Mouse (Mus musculus): Measurements from ENCODE around the gene Cyb5d1. TPM values are rescaled to one million over a fixed set of nuclear protein-coding genes. Genes with fewer than 3 reads are reported as not detected.

Gene Cyb5d1
- polyA plus RNA-seq, 1 experiment from 2014 or later = 23.9 TPM

DNA sequence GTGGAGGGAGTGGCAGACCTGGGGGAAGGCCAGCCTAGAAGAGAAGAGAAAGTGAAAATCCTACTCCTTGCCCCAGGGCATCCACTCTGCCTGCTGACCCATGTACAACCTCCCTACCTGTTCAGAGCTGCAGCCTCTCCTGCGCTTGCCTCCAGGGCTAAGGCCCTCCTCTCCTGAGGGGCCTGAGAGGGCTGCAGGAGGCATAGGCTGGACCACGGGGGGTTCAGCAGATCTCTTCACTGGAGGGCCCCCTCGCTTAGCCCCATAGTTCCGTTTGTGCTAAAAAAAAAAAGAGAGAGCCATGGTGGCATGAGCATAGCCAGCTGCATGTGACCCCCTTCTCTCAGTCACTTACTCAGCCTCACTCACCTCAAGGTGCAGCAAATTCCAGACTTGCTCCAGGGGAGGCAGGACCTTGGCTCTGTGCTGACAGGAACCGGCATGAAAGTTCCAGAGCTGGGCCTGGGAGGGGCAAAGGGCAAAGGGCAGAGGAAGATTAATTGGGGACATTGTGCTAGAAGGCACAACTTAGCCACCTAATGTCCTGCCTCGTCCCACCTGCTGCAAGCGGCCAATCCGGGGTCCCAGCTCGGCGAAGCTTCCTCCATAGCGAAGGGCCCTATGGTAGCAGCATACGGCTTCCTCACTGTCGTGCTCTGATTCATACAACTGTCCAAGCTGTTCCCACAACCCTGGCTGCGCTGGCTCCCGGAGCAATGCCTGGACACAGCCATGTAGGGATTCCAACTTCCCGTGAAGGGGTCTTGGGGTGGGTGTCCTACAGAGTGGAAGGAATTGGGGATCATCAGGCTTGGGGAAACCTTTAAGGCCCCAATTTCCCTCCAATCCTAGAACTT is 11.7 kb upstream of the Cyb5d1 start:
- WGBS = 91% methylated on average over 16 of the region's 16 CpGs
- ATAC-seq (ENCODE audit: low FRiP score, low TSS enrichment) = no peak
- Histone ChIP-seq H3K4me2 (replicated peaks; ENCODE audit: low read depth, low read length) (no peak overlapping the region), H3K36me3 (ENCODE audit: control insufficient read depth, insufficient read depth, low read length) (peaks cover 58% of the 10 kb centered on the region), H3K4me3 (ENCODE audit: low read length) (no peak overlapping the region), H3K27me3 (ENCODE audit: control insufficient read depth, insufficient read depth, low read length) (no peaks in the 10 kb centered on the region), H3K9me3 (ENCODE audit: control insufficient read depth, low read length) (no peaks in the 10 kb centered on the region), H3K27ac (ENCODE audit: low read depth, low read length) (no peak overlapping the region), H3K4me1 (ENCODE audit: control insufficient read depth, insufficient read depth, low read length) (peaks cover 17% of the 10 kb centered on the region), H3K9ac (ENCODE audit: low read depth, low read length) (no peak overlapping the region)

DNA sequence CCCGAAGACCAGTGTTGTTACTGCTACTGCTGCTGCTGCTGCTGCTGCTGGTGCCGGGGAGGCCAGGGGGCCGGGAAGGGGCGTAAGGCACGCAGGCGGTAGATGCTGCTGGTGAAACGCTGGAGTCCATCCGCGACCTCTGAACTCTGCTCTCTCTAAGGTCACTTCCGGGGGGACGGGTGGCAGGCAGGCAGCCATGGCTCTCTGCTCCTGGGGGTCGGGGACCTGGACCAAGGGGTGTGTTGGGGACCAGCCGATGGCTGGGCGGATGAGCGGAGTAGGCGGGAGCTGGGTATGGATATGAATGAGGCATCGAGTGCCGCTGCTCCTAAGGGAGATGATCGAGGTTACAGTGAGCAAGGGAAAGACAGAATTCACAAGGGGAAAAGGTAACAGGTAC is 10.9 kb upstream of the Cyb5d1 start:
- H3K9me3 ChIP-seq (ENCODE audit: control insufficient read depth, low read length) = no peaks in the 10 kb centered on the region
- no peak overlapping the region for H3K27ac ChIP-seq (ENCODE audit: low read depth, low read length)
- H3K4me3 ChIP-seq (ENCODE audit: low read length) = no peak overlapping the region
- no peak overlapping the region for H3K9ac ChIP-seq (ENCODE audit: low read depth, low read length)
- no peaks in the 10 kb centered on the region for H3K27me3 ChIP-seq (ENCODE audit: control insufficient read depth, insufficient read depth, low read length)
- H3K4me2 ChIP-seq (replicated peaks; ENCODE audit: low read depth, low read length) = no peak overlapping the region
- H3K4me1 ChIP-seq (ENCODE audit: control insufficient read depth, insufficient read depth, low read length) = peaks cover 11% of the 10 kb centered on the region
- WGBS = 89% methylated on average over 19 of the region's 19 CpGs
- H3K36me3 ChIP-seq (ENCODE audit: control insufficient read depth, insufficient read depth, low read length) = peaks cover 66% of the 10 kb centered on the region
- no peak for ATAC-seq (ENCODE audit: low FRiP score, low TSS enrichment)

DNA sequence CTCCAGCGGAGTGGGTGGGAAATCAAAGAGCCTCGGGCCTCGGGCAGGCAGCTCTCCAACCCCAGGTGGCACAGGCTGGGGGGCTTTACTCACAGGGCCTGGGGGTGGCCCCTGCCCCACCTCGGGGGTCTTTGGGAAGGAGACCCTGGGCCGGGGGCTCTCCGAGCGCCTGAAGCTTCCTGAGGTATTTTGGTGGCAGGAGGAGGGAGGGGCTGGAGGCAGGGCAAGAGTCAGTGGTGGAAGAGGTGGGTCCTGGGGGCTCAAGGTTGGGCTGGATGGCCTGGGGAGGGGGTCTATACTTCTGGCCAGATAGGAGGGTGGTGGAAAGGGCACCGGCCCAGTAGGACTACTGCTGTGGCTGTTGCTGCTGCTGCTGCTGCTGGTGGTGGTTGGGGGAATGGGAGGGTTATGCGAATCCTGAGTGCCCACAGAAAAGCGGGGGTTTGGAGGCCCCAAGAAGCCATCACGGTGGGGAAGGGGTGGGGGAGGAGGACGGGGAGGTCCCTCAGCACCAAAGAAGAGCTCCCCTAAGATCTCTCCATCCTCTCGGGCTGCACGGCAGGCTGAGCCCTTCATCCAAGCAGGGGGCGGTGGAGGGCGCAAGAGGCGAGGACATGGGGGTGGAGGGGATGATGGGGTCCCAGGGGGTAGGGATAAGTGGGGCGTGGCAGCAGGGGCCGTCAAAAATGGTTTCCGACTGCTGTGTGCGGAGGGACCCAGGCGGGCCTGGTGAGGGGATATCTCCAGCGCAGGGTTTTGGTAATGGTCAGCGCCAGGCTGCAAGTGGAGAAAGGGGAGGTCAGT is 10.2 kb upstream of the Cyb5d1 start:
- Histone ChIP-seq H3K27me3 (ENCODE audit: control insufficient read depth, insufficient read depth, low read length) (no peaks in the 10 kb centered on the region), H3K4me2 (replicated peaks; ENCODE audit: low read depth, low read length) (no peak overlapping the region), H3K27ac (ENCODE audit: low read depth, low read length) (no peak overlapping the region), H3K9me3 (ENCODE audit: control insufficient read depth, low read length) (no peaks in the 10 kb centered on the region), H3K36me3 (ENCODE audit: control insufficient read depth, insufficient read depth, low read length) (peaks cover 72% of the 10 kb centered on the region), H3K9ac (ENCODE audit: low read depth, low read length) (no peak overlapping the region), H3K4me3 (ENCODE audit: low read length) (no peak overlapping the region), H3K4me1 (ENCODE audit: control insufficient read depth, insufficient read depth, low read length) (peaks cover 11% of the 10 kb centered on the region)
- 91% methylated on average over 24 of the region's 24 CpGs for WGBS
- ATAC-seq (ENCODE audit: low FRiP score, low TSS enrichment) = no peak

DNA sequence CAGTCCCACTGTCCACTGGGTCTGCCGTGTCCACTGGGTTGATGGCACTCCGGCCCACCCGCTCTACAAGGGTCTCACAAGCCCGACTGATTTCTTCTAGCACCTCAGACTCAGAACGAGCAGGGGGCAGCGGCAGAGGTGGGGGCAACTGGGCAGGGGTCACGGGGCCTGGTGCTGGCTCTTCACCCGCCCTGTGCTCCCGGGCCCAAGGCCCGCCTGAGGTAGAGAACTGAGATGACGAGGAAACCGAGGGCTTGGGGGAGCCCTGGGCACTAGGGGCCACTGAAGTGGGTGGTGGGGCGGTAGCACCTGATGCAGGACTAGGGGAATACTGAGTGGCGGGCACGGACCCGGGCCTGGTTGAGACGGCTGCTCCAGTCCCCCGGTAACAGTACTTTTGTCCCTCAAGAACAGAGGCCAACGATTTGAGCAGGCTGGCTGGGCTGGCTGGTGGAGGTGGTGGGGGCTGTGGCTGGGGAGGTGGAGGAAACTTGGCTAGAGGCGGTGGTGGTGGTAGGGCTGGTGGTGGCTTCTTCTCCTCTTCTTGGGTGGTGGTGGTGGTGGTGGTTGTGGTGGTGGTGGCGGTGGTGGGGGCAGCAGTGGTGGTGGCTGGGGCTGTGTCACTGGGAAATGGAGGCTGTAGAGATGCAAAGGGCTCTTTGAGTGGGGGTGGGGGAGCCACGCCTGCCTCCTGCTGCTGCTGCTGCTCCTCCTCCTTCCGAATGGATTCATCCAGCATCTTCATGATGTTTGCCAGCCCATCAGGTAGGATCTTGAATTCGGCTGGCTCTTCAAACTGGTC is 9.4 kb upstream of the Cyb5d1 start:
- 94% methylated on average over 23 of the region's 24 CpGs for WGBS
- Histone ChIP-seq H3K4me2 (replicated peaks; ENCODE audit: low read depth, low read length) (no peak overlapping the region), H3K9me3 (ENCODE audit: control insufficient read depth, low read length) (no peaks in the 10 kb centered on the region), H3K4me1 (ENCODE audit: control insufficient read depth, insufficient read depth, low read length) (peaks cover 13% of the 10 kb centered on the region), H3K9ac (ENCODE audit: low read depth, low read length) (no peak overlapping the region), H3K36me3 (ENCODE audit: control insufficient read depth, insufficient read depth, low read length) (peaks cover 80% of the 10 kb centered on the region), H3K27me3 (ENCODE audit: control insufficient read depth, insufficient read depth, low read length) (no peaks in the 10 kb centered on the region), H3K4me3 (ENCODE audit: low read length) (no peak overlapping the region), H3K27ac (ENCODE audit: low read depth, low read length) (no peak overlapping the region)
- ATAC-seq (ENCODE audit: low FRiP score, low TSS enrichment) = no peak

DNA sequence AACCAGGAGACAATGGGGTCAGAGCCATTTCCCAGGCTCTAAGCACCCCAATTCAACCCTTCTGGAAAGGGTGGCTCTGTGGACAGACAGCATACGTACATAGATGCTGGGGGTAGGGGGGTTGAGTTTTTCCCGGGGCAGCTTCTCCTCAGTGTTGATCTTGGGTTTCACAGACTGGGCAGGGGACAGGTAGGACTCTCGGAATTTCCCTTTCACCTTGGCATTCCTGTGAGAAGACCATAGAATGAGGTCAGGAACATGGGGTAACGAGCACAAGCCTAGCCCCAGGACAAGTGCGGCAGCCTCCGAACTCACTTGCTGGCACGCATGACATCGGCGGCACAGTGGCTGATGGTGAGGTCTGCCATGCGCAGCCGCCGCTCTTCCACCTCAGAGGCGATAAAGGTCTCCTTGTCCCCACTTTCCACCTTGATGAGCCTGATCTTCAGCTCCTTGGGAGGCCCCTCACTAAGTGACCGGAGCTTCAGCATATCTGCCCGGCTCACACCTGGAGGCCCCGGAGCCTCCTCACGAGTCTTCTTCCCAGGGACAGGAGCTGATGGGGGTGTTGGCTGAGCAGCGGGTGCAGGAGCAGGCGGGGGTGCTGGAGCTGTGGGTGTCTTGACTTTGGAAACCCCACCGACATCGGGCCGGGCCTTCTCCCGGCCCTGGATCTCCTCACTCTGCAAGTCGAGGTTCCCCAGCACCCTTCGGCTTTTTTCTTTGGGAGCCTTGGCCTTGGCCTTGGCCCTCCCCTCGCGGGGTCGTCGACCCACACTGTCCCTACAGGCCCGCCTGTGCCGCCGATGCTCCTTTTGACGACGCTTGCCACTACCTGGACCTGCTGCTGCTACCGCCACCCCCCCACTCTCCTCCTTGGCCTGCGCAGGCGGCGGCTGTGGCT is 8.5 kb upstream of the Cyb5d1 start:
- 93% methylated on average over 38 of the region's 38 CpGs for WGBS
- Histone ChIP-seq H3K36me3 (ENCODE audit: control insufficient read depth, insufficient read depth, low read length) (peaks cover 86% of the 10 kb centered on the region), H3K4me3 (ENCODE audit: low read length) (no peak overlapping the region), H3K4me2 (replicated peaks; ENCODE audit: low read depth, low read length) (no peak overlapping the region), H3K4me1 (ENCODE audit: control insufficient read depth, insufficient read depth, low read length) (peaks cover 18% of the 10 kb centered on the region), H3K9ac (ENCODE audit: low read depth, low read length) (no peak overlapping the region), H3K9me3 (ENCODE audit: control insufficient read depth, low read length) (no peaks in the 10 kb centered on the region), H3K27ac (ENCODE audit: low read depth, low read length) (no peak overlapping the region), H3K27me3 (ENCODE audit: control insufficient read depth, insufficient read depth, low read length) (no peaks in the 10 kb centered on the region)
- ATAC-seq (ENCODE audit: low FRiP score, low TSS enrichment) = no peak

DNA sequence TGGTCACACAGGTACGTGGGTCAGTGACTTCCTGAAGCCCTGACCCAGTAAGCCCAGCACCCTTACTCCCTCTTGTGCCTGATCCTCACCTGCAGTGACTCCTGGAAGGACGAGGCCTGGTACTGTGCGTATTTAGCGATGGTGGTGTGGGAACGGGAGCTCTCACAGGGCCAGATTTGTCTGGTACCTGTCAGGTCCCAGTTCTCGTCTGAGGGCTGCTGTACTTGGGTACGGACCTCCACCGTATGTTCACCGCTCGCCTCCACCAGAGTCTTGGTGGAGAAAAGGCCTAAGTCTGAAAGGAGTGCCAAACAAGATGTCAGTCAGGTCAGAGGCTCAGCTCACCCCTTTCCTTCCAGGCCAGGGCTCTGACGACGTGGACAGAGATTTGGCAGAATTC is 6.6 kb upstream of the Cyb5d1 start:
- no peaks in the 10 kb centered on the region; the same call in 1 of the 2 replicates for H3K27me3 ChIP-seq (ENCODE audit: control insufficient read depth, insufficient read depth, low read length)
- no peak overlapping the region for H3K4me3 ChIP-seq (ENCODE audit: low read length)
- H3K4me2 ChIP-seq (replicated peaks; ENCODE audit: low read depth, low read length) = no peak overlapping the region
- ATAC-seq (ENCODE audit: low FRiP score, low TSS enrichment) = no peak
- 81% methylated on average over 12 of the region's 12 CpGs for WGBS
- H3K9me3 ChIP-seq (ENCODE audit: control insufficient read depth, low read length) = no peaks in the 10 kb centered on the region
- H3K4me1 ChIP-seq (ENCODE audit: control insufficient read depth, insufficient read depth, low read length) = peaks cover 24% of the 10 kb centered on the region; the same call in 1 of the 2 replicates
- H3K36me3 ChIP-seq (ENCODE audit: control insufficient read depth, insufficient read depth, low read length) = peaks cover 74% of the 10 kb centered on the region
- no peak overlapping the region for H3K9ac ChIP-seq (ENCODE audit: low read depth, low read length)
- H3K27ac ChIP-seq (ENCODE audit: low read depth, low read length) = no peak overlapping the region

DNA sequence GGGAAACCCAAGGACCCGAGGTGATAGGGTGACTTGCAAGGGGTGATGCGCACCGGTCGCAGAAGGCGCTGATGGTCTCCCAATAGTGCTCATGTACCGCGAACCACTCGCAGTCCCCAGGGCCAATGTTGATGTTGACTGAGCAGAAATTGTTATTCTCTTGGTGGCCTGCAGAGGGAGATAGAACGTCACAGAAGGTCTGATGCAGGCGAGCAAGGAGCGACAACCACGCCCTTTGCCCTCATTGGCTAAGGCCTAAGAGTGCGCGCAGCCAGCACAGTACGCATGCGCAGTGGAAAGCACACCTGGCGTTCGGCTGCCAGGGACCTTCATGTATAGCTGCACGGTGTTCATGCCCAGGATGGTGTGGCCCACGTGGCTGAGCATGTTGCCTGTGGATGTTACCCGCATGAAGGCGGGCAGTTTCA is 5.8 kb upstream of the Cyb5d1 start:
- no peak overlapping the region for H3K4me2 ChIP-seq (replicated peaks; ENCODE audit: low read depth, low read length)
- H3K27me3 ChIP-seq (ENCODE audit: control insufficient read depth, insufficient read depth, low read length) = no peaks in the 10 kb centered on the region; the same call in 1 of the 2 replicates
- H3K4me3 ChIP-seq (ENCODE audit: low read length) = no peak overlapping the region
- H3K9ac ChIP-seq (ENCODE audit: low read depth, low read length) = no peak overlapping the region
- no peak overlapping the region for H3K27ac ChIP-seq (ENCODE audit: low read depth, low read length)
- peaks cover 66% of the 10 kb centered on the region for H3K36me3 ChIP-seq (ENCODE audit: control insufficient read depth, insufficient read depth, low read length)
- 21% methylated on average over 22 of the region's 22 CpGs for WGBS
- no peaks in the 10 kb centered on the region for H3K9me3 ChIP-seq (ENCODE audit: control insufficient read depth, low read length)
- ATAC-seq (ENCODE audit: low FRiP score, low TSS enrichment) = peak; percentile 74
- peaks cover 31% of the 10 kb centered on the region; the same call in 1 of the 2 replicates for H3K4me1 ChIP-seq (ENCODE audit: control insufficient read depth, insufficient read depth, low read length)
